Mouse (Mus musculus) erythroblast, embryonic 14.5 days (primary cell): ENCODE measurements around the gene Prr3.

Experiments
- GATA1 ChIP-seq: IDR thresholded peaks from 2 replicates; pipeline ENCODE4 v1.6.1; 2012; ENCODE audit warnings: low read length, inconsistent platforms, mixed read lengths
- TAL1 ChIP-seq: IDR thresholded peaks from 3 replicates; pipeline ENCODE4 v1.6.1; 2012; ENCODE audit warnings: low read length, inconsistent platforms, mixed read lengths

GRCm38 (mm10) chr17:36001121-36001897 lies 21.3 kb upstream of the Prr3 start:
- TF ChIP-seq TAL1: no peak
- TF ChIP-seq GATA1: no peak
